Mouse (Mus musculus) embryonic stem cell, embryonic (primary cell): ENCODE measurements around the gene Slamf9.

Experiments used
- CTCF ChIA-PET, 4 experiments: fragments of 300-600 bp in 2 of 4; fragments of 350-600 bp in 2 of 4; sonication (Branson Sonifier 250); formaldehyde crosslinking; loops; one replicate each; lab custom pipeline; 2022; ENCODE audit warnings: inconsistent platforms in 2 of 4; lab: Charles Lee
- POLR2A ChIA-PET, 4 experiments: fragments of 300-600 bp in 2 of 4; fragments of 350-600 bp in 2 of 4; sonication (Branson Sonifier 250); formaldehyde crosslinking; loops; one replicate each; lab custom pipeline; 2022; ENCODE audit warnings: antibody characterized with exemption in 4 of 4, inconsistent platforms in 1 of 4; lab: Charles Lee

The Slamf9 gene

GRCm38 (mm10) chr1:172497428-172497827 lies 22.3 kb downstream of the Slamf9 start:
- CTCF ChIA-PET, result interaction anchor here in 3 of 4 experiments (0.5 to 1.4 kb wide), 3 partner anchors 24 to 89 kb away, joined by 3 to 5 read pairs (median 5); partner anchors contain the start of gene Cfap45 (in 1 of the 3)
- POLR2A ChIA-PET, result interaction anchor here in 2 of 4 experiments (0.6 to 3.8 kb wide), 6 partner anchors 15 to 121 kb away, joined by 3 to 26 read pairs (median 5); partner anchors contain the start of genes Cfap45 (in 1 of the 2), Igsf9 (in 1 of the 2) and Pigm (in 1 of the 2)

DNA sequence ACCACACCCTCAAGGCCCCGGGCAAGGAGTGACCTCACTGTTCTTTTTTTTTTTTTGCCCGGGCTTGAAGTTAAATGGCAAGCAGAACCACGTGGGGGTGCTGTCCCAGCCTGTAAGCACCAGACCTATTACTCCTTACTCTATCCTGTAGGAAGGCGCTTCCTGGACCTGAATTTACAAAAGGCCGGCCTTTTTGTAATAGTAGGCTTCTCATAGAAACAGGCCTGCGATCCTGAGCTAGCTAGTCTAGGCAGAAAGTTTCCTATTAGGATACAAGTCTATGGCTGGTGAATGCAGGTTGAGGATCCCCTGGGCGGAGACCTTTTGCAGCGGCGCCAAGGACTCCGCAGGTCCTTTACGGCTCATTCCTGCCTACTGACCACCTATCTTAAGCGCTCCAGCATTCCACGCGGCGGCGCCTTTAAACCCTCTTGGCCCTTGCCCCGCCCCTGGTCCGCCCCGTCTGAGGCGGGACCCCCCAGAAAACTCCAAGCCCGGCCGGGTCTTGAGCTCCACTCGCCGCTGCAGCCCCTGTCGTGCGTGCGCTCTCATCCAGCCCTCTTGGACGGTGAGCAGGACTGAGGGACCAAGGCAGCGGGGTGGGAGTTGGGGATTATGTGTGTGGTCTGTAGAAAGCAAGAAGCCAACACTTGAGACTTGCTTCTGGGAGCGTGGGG lies 24.7 kb downstream of the Slamf9 start, which contains the start of gene Tagln2:
Gene Tagln2 (plus strand): TSS at position 283 of the 677 bp plus-strand sequence.
- CTCF ChIA-PET, result interaction anchor here (0.6 to 1.0 kb wide), 9 partner anchors 10 to 956 kb away, joined by 3 to 10 read pairs (median 4); partner anchors contain the start of gene Dusp23 (in 1 of the 4)
- POLR2A ChIA-PET, result interaction anchor here in 3 of 4 experiments (0.6 to 3.8 kb wide), 30 partner anchors 9 to 413 kb away, joined by 3 to 20 read pairs (median 4); partner anchors contain the start of genes Cfap45 (in 3 of the 3) and Igsf9 (in 3 of the 3)

GRCm38 (mm10) chr1:172500451-172501370 lies 25.6 kb downstream of the Slamf9 start:
- POLR2A ChIA-PET, result interaction anchor here in 3 of 4 experiments (0.7 to 4.6 kb wide), 38 partner anchors 7 to 1127 kb away, joined by 3 to 51 read pairs (median 4); partner anchors contain the start of genes Cfap45 (in 3 of the 3) and Igsf9 (in 3 of the 3)
- CTCF ChIA-PET, result interaction anchor here (0.7 to 1.3 kb wide), 13 partner anchors 10 to 955 kb away, joined by 3 to 7 read pairs (median 3); partner anchors contain the start of gene Dusp23 (in 1 of the 4)

DNA sequence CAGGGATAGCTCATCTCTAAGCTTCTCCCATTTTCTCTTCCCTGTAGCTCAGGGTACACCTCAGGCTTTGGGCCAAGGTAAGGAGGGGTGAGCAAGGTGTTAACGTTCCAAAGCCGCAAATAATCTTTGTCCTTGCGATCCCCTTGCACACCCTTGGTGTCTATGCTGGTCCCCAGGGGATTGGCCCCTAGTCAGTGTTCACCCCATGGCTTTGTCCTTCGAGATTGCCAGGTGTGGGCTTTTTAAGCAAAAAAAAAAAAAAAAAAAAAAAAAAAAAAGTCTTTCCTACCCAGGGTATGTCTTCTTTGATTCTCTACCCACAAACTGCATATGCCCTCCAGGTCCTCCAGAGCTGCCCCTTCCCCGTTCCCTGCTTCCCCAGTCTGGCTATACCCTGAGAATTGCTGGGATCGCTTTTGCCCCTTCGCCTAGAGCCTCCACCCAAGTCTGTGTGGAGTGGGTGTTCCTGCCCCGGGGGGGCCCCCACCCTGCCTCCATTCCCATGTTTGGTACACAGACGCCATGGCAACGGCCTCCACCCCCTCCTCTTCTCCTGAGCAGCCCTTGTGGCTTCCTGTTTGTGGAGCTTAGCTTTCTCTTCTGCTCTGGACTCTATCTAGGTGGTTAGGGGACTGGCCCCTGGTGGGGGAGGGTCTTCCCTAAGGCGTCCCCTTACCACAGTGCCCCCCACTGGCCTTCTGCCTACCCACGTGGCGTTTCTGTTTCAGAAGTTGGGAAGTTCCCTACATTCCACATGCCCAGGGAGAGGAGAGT lies 26.4 kb downstream of the Slamf9 start:
- POLR2A ChIA-PET, result interaction anchor here (0.6 to 4.6 kb wide), 32 partner anchors 8 to 1128 kb away, joined by 3 to 51 read pairs (median 4); partner anchors contain the start of genes Cfap45 (in 3 of the 4), Igsf9 (in 1 of the 4) and Pigm (in 1 of the 4)
- CTCF ChIA-PET, result interaction anchor here (0.6 to 2.2 kb wide), 21 partner anchors 9 to 462 kb away, joined by 3 to 9 read pairs (median 3); no protein-coding TSS in a partner anchor

GRCm38 (mm10) chr1:172502145-172503110 lies 27.3 kb downstream of the Slamf9 start:
- POLR2A ChIA-PET, result interaction anchor here (0.6 to 4.6 kb wide), 38 partner anchors 7 to 1245 kb away, joined by 3 to 51 read pairs (median 4); partner anchors contain the start of genes Cfap45 (in 3 of the 4) and Pigm (in 2 of the 4)
- CTCF ChIA-PET, result interaction anchor here (0.6 to 2.2 kb wide), 22 partner anchors 8 to 462 kb away, joined by 3 to 9 read pairs (median 4); partner anchors contain the start of gene Dusp23 (in 1 of the 4)

DNA sequence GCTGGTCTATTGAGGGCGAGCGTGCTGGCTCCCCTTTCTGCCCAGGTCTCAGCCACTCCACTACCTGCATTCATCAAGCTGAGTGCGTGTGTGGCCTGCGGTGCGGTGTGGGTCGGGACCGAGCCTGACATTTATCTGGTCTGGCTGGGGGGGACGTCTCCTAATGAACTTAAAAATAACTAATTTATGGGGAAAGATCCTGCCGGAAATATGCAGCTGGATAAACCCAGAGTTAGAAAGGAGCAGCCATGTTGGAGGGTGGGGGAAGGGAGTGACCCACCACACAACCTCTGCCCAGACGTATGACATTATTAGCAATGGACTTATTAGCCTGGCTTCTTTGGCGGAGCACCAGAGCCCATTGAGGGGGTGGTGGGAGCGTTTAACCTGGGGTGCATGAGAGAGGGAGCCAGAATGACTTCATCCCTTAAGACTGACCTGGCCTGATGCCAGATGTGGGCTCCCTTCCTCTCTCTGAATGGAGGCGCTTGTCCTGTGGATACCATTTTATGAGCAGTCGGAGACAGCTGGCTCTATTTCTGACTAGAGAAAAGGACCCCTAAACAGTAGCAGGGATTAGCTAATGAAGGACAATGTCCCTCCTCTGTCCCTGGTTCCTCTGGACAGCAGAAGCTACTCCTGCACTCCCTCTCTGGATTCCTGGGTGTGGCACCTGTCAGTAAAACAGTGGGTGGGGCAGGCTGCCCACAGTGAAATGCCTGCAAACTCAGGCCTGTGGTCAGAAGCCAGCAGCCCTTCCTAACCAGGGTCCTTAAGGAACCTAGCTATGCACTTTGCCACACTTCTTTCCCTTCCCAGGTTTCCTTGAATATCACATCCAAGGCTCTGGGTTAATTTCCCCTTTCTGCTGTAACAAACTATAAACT lies 28.2 kb downstream of the Slamf9 start:
- POLR2A ChIA-PET, result interaction anchor here (0.6 to 4.6 kb wide), 22 partner anchors 10 to 916 kb away, joined by 3 to 51 read pairs (median 5); partner anchors contain the start of genes Cfap45 (in 3 of the 4) and Pigm (in 2 of the 4)
- CTCF ChIA-PET, result interaction anchor here in 3 of 4 experiments (0.6 to 2.2 kb wide), 12 partner anchors 7 to 180 kb away, joined by 3 to 9 read pairs (median 4); partner anchors contain the start of gene Dusp23 (in 1 of the 3)

- CTCF ChIA-PET, result interaction anchor here in 2 of 4 experiments (1.0 kb wide), 2 partner anchors 28 to 128 kb away, joined by 3 read pairs; partner anchors contain the start of gene Dusp23 (in 1 of the 2)
- POLR2A ChIA-PET, result interaction anchor here in 3 of 4 experiments (0.5 to 4.6 kb wide), 5 partner anchors 10 to 147 kb away, joined by 3 to 51 read pairs (median 23); partner anchors contain the start of gene Cfap45 (in 1 of the 3)
Observed at GRCm38 (mm10) chr1:172504756-172505155, 29.6 kb downstream of the Slamf9 start.

DNA sequence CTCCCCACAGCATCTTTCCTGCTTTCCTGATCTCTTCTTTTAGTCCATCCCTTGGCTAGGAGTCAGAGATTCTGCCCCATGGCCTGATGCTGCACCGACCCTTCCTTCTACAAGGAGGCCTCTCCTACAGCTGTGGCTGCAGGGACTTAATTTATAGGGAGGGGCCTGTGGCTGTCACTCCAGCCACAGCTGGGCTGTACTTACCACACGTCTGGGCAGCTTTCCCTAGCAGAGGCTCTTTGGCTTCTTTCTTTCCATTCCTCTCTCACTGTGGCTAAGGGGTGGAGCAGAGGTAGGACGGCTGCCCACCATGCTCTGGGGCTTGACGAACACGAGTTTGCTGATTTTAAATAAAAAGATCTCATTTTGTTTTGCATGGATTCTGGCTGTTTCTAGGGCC lies 31.8 kb downstream of the Slamf9 start:
- CTCF ChIA-PET, result interaction anchor here in 1 of 4 experiments (0.7 kb wide), 1 partner anchor 112 kb away, joined by 5 read pairs; no protein-coding TSS in a partner anchor
- POLR2A ChIA-PET, result interaction anchor here in 1 of 4 experiments (0.9 kb wide), 1 partner anchor 32 kb away, joined by 3 read pairs; no protein-coding TSS in a partner anchor

DNA sequence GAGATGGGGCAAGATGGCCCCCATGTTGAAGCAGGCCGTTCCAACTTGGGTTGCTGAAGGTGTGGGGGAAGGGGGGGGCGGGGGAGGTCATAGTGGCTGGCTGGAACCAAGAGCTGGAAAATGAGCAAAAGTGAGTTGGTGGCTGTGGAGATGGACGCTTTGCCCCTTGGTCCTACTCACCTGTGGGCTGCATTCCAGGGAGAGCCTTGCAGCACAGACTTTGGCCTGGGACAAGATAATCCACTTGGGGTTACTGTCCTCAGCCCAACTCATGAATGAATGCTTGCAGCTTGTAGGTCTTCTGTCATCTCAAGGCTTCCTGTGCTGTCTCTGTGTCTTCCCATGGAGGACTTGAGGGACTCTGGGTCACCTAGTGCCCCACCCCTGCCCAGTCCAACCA lies 32.5 kb downstream of the Slamf9 start:
- ChIA-PET CTCF (interaction anchor here in 1 of 4 experiments (0.7 kb wide), 1 partner anchor 85 kb away, joined by 3 read pairs; no protein-coding TSS in a partner anchor), POLR2A (interaction anchor here in 2 of 4 experiments (0.8 to 0.9 kb wide), 2 partner anchors 32 to 149 kb away, joined by 3 to 4 read pairs; no protein-coding TSS in a partner anchor)

DNA sequence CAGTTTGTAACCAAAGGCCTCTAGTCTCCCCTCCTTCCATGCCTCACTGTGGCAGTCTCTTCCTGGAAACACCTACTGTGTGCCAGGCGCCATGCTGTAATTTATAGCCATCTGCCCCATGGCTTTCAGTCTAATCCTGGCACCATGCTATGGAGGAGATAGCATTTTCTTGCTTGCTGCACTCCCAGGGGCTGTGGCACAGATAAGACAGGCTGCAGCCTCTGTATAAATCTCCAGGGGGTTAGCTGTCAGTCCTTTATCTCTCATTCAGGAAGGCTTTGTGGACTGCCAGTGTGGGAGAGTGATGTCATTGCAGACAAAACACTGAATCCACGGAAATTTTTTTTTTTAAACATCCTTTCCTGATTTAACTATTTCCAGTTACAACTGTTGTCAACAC lies 33.0 kb downstream of the Slamf9 start:
- CTCF ChIA-PET, result interaction anchor here in 2 of 4 experiments (0.7 to 1.0 kb wide), 2 partner anchors 18 to 84 kb away, joined by 3 read pairs; no protein-coding TSS in a partner anchor
- POLR2A ChIA-PET, result interaction anchor here in 2 of 4 experiments (0.6 to 1.2 kb wide), 4 partner anchors 21 to 149 kb away, joined by 3 to 5 read pairs (median 4); no protein-coding TSS in a partner anchor

GRCm38 (mm10) chr1:172509235-172509634 lies 34.1 kb downstream of the Slamf9 start:
- ChIA-PET CTCF (interaction anchor here in 2 of 4 experiments (0.6 to 1.0 kb wide), 2 partner anchors 19 to 145 kb away, joined by 3 read pairs; no protein-coding TSS in a partner anchor), POLR2A (interaction anchor here in 3 of 4 experiments (1.1 to 2.5 kb wide), 8 partner anchors 8 to 91 kb away, joined by 3 to 10 read pairs (median 3); partner anchors contain the start of gene Tagln2 (in 1 of the 3))

DNA sequence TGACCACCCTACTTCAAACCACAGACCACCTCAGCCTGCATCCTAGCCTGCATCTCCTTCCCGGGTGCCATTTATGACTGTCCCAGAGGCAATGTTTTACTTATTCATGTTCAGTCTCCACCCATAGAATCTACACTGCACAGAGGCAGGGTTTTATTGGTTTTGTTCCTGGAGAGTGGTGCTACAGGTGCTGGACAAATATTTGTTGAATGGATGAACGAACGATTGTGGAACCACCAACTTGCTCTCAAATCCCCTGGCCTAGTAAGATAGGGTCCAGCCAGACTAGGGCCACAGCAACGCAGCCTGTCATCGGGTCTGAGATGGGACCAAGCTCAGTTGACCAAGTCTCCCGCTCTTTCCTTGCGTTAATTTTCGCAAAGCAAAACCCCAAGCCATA lies 34.8 kb downstream of the Slamf9 start:
- ChIA-PET POLR2A (interaction anchor here in 3 of 4 experiments (0.5 to 2.5 kb wide), 19 partner anchors 8 to 134 kb away, joined by 3 to 13 read pairs (median 3); partner anchors contain the start of genes Cfap45 (in 3 of the 3), Igsf9 (in 1 of the 3), Pigm (in 1 of the 3) and Tagln2 (in 1 of the 3)), CTCF (interaction anchor here (0.6 to 1.1 kb wide), 11 partner anchors 8 to 140 kb away, joined by 3 to 6 read pairs (median 4); partner anchors contain the start of gene Cfap45 (in 2 of the 4))

GRCm38 (mm10) chr1:172510421-172510972 lies 35.3 kb downstream of the Slamf9 start:
- POLR2A ChIA-PET, result interaction anchor here in 3 of 4 experiments (0.6 to 2.5 kb wide), 17 partner anchors 9 to 134 kb away, joined by 3 to 13 read pairs (median 4); partner anchors contain the start of genes Cfap45 (in 3 of the 3), Igsf9 (in 1 of the 3), Pigm (in 1 of the 3) and Tagln2 (in 1 of the 3)

More at GRCm38 (mm10) chr1:172510421-172510972, 35.3 kb downstream of the Slamf9 start:
- CTCF ChIA-PET, result interaction anchor here (0.5 to 1.1 kb wide), 12 partner anchors 8 to 102 kb away, joined by 3 to 6 read pairs (median 4); partner anchors contain the start of gene Cfap45 (in 2 of the 4)
